Mouse (Mus musculus) heart, embryonic 15.5 days (tissue): ENCODE measurements around the gene Prdm16. TPM values are rescaled to one million over a fixed set of nuclear protein-coding genes. Genes with fewer than 3 reads are reported as not detected.

Experiments
- ATAC-seq: fragments of 200-750 bp; cut with Nextera tagmentation; replicated peaks from 2 replicates; pipeline ENCODE4 v1.8.0; 2017; ENCODE audit warnings: low read depth, moderate TSS enrichment; ENCODE audit not compliant: insufficient number of reproducible peaks, insufficient read depth, low FRiP score
- H3K27ac ChIP-seq: fragments of 300-500 bp; sonication (generic); 2 replicates; pipeline ENCODE4 v1.5.1; 2015; ENCODE audit warnings: mild to moderate bottlenecking, inconsistent platforms
- H3K27me3 ChIP-seq: fragments of 300-500 bp; sonication (generic); 2 replicates; pipeline ENCODE4 v1.6.1; 2015; ENCODE audit warnings: inconsistent platforms
- H3K36me3 ChIP-seq: fragments of 300-500 bp; sonication (generic); 2 replicates; pipeline ENCODE4 v1.6.1; 2015; ENCODE audit warnings: mild to moderate bottlenecking, inconsistent platforms
- H3K4me1 ChIP-seq: fragments of 300-500 bp; sonication (generic); replicated peaks from 2 replicates; pipeline ENCODE4 v1.6.1; 2015; ENCODE audit warnings: inconsistent platforms
- H3K4me2 ChIP-seq: fragments of 300-500 bp; sonication (generic); 2 replicates; pipeline ENCODE4 v1.6.1; 2015; ENCODE audit warnings: inconsistent platforms, mild to moderate bottlenecking, moderate library complexity
- H3K4me3 ChIP-seq: fragments of 300-500 bp; sonication (generic); 2 replicates; pipeline ENCODE4 v1.5.1; 2015; ENCODE audit warnings: mild to moderate bottlenecking, inconsistent platforms
- H3K9ac ChIP-seq: fragments of 300-500 bp; sonication (generic); 2 replicates; pipeline ENCODE4 v1.6.1; 2015; ENCODE audit warnings: mild to moderate bottlenecking, inconsistent platforms
- H3K9me3 ChIP-seq: fragments of 300-500 bp; sonication (generic); replicated peaks from 2 replicates; pipeline ENCODE4 v1.6.1; 2016; ENCODE audit warnings: inconsistent platforms
- WGBS: fragments of 180-500 bp; shearing (Covaris S2); methylation state at CpG from one replicate; pipeline ENCODE4 v1.1.7; 2015; ENCODE audit warnings: mixed read lengths; 5-methylcytosine and 5-hydroxymethylcytosine counted together
- polyA plus RNA-seq: library from polyadenylated mRNA; unstranded; fragments of >200 nt; fragmentation: Nextera tagmentation; extraction: Ambion mirVana; gene quantifications from 2 replicates; pipeline ENCODE4 v1.2.1, GENCODE M21; 2015

Gene Prdm16
- polyA plus RNA-seq, 1 experiment from 2014 or later: 20.9 TPM

DNA sequence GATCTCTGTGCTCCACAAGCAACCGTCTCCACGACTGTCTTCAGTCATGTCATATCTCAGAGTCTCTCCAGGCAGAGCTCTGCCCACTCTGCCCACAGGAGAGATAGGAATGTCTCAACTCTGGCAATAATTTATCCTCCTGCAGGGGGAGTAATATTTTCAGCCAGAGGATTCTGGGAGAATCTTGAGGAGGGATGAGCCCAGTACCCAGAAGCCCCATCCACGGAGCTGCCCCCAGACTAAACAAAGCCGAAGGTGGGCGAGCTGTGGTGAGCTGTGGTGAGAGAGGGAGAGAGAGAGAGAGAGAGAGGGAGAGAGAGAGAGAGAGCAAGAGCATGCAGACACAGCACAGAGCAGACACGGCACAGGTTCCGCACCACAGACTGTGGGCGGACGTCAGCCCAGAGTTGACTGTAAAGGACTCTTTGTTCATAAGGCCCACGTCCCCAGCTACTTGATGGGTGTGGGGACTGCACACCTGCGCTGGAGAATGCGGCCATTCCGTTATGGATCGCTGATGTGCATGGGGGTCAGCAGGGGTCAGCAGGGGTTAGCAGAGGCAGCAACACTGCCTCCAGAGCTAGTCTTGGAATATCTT lies 197.1 kb downstream of the Prdm16 start:
- Histone ChIP-seq H3K27ac (no peak overlapping the region), H3K9me3 (no peaks in the 10 kb centered on the region), H3K4me1 (peaks cover 31% of the 10 kb centered on the region), H3K9ac (no peak overlapping the region), H3K4me3 (no peak overlapping the region), H3K4me2 (no peak overlapping the region), H3K36me3 (no peaks in the 10 kb centered on the region), H3K27me3 (peaks cover 7% of the 10 kb centered on the region; the same call in 1 of the 2 replicates)
- WGBS: 72% methylated on average over 14 of the region's 14 CpGs
- no peak for ATAC-seq

DNA sequence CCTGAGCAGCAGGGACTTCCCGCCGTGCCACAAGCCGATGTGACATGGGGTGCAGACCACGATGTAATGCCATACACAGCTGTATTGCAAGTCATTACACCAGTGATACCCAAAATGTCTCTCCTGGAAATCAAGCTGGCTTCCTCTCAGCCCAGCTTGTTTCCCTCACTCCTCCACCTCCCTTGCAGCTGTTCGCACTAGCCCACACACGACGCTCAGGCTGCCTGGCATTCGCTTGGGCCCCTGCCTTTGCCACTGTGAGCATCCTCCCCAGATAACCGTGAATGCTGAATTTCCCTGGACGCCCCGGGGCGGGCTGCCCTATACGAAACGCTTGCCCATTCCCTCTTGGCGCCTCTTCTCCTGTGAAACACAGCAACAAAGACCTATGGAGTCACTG lies 198.1 kb downstream of the Prdm16 start:
- 80% methylated on average over 15 of the region's 15 CpGs for WGBS
- H3K4me1 ChIP-seq: peaks cover 27% of the 10 kb centered on the region
- H3K9ac ChIP-seq: no peak overlapping the region
- no peak overlapping the region for H3K27ac ChIP-seq
- H3K4me3 ChIP-seq: no peak overlapping the region
- no peaks in the 10 kb centered on the region for H3K9me3 ChIP-seq
- H3K36me3 ChIP-seq: no peaks in the 10 kb centered on the region
- no peak for ATAC-seq
- peaks cover 7% of the 10 kb centered on the region; the same call in 1 of the 2 replicates for H3K27me3 ChIP-seq
- no peak overlapping the region for H3K4me2 ChIP-seq

DNA sequence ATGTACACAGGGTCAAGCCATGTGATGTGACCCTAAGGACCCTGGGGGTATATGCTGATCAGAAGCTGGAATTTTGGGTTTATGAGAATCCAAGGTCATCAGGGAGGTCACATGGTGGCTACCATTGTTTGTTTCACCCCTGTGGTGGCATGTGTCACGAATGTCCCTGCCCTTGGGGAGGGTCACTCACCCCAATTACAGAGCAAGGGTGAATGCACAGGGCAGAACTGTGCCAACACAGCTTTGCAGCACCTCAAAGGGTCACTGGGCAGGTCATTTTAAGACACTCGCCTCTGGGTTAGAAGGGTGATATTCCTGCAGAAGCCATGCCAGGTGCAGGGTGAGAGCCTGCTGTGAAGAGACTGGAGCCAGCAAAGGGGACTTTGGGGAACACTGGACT lies 206.9 kb downstream of the Prdm16 start:
- 76% methylated on average over 2 of the region's 2 CpGs for WGBS
- peaks cover 23% of the 10 kb centered on the region for H3K27me3 ChIP-seq

GRCm38 (mm10) chr4:154426901-154427300 lies 209.8 kb downstream of the Prdm16 start:
- Histone ChIP-seq H3K27me3 (peaks cover 28% of the 10 kb centered on the region), H3K9ac (no peak overlapping the region), H3K36me3 (no peaks in the 10 kb centered on the region), H3K27ac (no peak overlapping the region), H3K9me3 (no peaks in the 10 kb centered on the region), H3K4me3 (no peak overlapping the region), H3K4me1 (peaks cover 43% of the 10 kb centered on the region), H3K4me2 (no peak overlapping the region)
- WGBS: 63% methylated on average over 7 of the region's 7 CpGs
- no peak for ATAC-seq

More for the DNA sequence above, 206.9 kb downstream of the Prdm16 start:
- no peak for ATAC-seq
- Histone ChIP-seq H3K36me3 (no peaks in the 10 kb centered on the region), H3K4me3 (no peak overlapping the region), H3K9me3 (no peaks in the 10 kb centered on the region), H3K27ac (no peak overlapping the region), H3K4me2 (no peak overlapping the region), H3K9ac (no peak overlapping the region), H3K4me1 (peaks cover 24% of the 10 kb centered on the region)

DNA sequence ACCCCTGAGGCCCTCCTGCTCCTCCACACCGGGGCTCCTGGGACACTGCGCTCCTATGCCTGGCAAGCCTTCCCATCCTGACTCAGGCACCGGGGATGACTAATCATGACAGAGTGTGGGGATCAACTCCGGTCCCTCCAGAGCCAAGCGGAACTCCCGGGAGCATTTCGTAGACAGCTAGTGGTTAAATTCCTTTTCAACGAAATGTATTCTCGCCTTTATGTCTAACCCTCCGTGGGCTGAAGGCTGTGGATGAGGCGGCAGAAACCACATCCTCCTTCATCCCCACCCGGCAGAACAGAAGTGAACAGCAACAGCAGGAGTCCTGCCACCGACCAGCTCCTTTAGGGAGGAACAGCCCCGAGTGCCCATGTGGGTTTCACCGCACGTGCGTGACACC lies 211.4 kb downstream of the Prdm16 start:
- Histone ChIP-seq H3K9ac (no peak overlapping the region), H3K4me1 (peaks cover 43% of the 10 kb centered on the region), H3K27me3 (peaks cover 28% of the 10 kb centered on the region), H3K9me3 (no peaks in the 10 kb centered on the region), H3K4me3 (no peak overlapping the region), H3K4me2 (no peak overlapping the region), H3K36me3 (no peaks in the 10 kb centered on the region), H3K27ac (no peak overlapping the region)
- 43% methylated on average over 17 of the region's 17 CpGs for WGBS
- ATAC-seq: 0 out of 2 replicates have a peak, but pooled peaks have one; percentile 36

DNA sequence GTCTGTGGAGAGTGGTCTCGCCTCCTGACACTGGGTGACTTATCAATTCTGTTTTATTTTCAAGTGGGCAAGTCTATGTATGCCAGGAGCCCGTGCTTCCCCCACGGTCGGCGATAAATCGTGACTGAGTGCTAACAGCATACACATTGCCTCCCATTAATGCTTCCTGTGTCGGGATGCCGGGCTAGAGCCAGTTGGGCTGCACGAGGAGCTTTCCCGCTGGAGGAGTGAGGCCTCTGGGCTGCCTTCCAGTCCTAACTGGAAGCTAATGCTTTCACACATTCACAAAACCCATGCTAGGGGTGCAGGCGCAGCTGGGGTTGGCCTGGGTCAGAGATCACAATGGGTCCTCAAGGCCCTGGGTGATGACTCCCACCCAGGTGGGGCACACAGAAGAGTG lies 212.0 kb downstream of the Prdm16 start:
- H3K4me3 ChIP-seq: no peak overlapping the region
- 0 out of 2 replicates have a peak, but pooled peaks have one; percentile 38 for ATAC-seq
- no peaks in the 10 kb centered on the region for H3K36me3 ChIP-seq
- H3K4me1 ChIP-seq: peaks cover 43% of the 10 kb centered on the region
- peak overlapping the region; percentile 4; the same call in 1 of the 2 replicates for H3K4me2 ChIP-seq
- H3K27me3 ChIP-seq: peaks cover 28% of the 10 kb centered on the region
- H3K9me3 ChIP-seq: no peaks in the 10 kb centered on the region
- WGBS: 18% methylated on average over 11 of the region's 11 CpGs
- peak overlapping the region; percentile 41; the same call in 1 of the 2 replicates for H3K27ac ChIP-seq
- no peak overlapping the region for H3K9ac ChIP-seq

DNA sequence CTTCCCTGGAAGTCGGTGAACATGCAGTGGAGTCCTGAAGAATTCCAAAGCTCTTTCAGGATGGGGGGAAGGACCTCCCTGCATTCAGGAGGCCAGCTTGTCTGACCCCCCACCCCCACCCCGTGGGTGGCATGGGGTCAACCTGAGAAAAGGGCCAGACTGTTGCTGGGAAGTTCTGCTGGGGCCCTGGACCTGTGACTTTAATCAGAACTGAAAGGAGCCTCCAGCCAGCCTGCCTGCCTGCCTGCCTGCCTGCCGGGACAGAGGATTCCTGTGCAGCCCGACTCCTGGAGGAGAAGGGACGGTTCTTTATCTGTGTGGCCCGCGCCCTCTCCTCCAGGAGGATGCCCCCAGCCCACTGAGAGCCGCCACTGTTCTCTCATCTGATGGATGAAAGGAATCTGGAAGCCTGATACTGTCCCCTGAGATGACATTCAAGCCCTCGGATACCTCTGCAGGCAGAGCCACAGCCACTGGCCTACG lies 214.2 kb downstream of the Prdm16 start:
- 8% methylated on average over 10 of the region's 10 CpGs for WGBS
- H3K4me3 ChIP-seq: no peak overlapping the region
- no peak overlapping the region for H3K4me2 ChIP-seq

DNA sequence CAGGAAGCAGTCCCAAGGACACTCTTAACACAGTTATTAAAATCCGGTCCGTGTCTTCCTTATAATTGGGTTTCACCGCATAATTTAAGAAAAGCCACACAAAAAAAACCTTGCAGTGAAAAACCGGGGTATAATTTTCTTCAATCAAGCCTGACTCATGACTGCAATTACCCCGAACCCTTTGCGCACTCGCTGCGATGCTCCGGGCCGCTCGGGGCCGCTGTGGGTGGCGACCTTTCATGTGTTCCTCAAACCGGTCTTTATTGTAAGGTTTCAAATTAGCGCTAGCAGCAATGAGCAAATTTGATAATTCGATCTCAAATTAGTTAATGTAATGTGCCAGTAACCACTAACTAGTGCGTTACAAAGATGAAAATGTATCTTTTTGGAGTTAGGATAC lies 215.9 kb downstream of the Prdm16 start:
- no peak for ATAC-seq
- no peak overlapping the region for H3K27ac ChIP-seq
- H3K36me3 ChIP-seq: no peaks in the 10 kb centered on the region
- 94% methylated on average over 17 of the region's 17 CpGs for WGBS
- peaks cover 29% of the 10 kb centered on the region for H3K4me1 ChIP-seq
- H3K4me2 ChIP-seq: no peak overlapping the region
- H3K27me3 ChIP-seq: peaks cover 7% of the 10 kb centered on the region; the same call in 1 of the 2 replicates
- no peak overlapping the region for H3K9ac ChIP-seq
- H3K4me3 ChIP-seq: no peak overlapping the region
- H3K9me3 ChIP-seq: peaks cover 4% of the 10 kb centered on the region; the same call in 1 of the 2 replicates

More for the DNA sequence above, 214.2 kb downstream of the Prdm16 start:
- peaks cover 43% of the 10 kb centered on the region for H3K4me1 ChIP-seq
- H3K27me3 ChIP-seq: peaks cover 20% of the 10 kb centered on the region
- no peak overlapping the region for H3K9ac ChIP-seq
- ATAC-seq: no peak
- peaks cover 4% of the 10 kb centered on the region; the same call in 1 of the 2 replicates for H3K9me3 ChIP-seq
- no peaks in the 10 kb centered on the region for H3K36me3 ChIP-seq
- H3K27ac ChIP-seq: no peak overlapping the region

GRCm38 (mm10) chr4:154419766-154420165 lies 216.9 kb downstream of the Prdm16 start:
- Histone ChIP-seq H3K27me3 (0 out of 2 replicates have a peak, but pooled peaks cover 10% of the 10 kb centered on the region), H3K9me3 (peaks cover 4% of the 10 kb centered on the region; the same call in 1 of the 2 replicates), H3K9ac (no peak overlapping the region), H3K4me2 (no peak overlapping the region), H3K36me3 (no peaks in the 10 kb centered on the region), H3K4me1 (peaks cover 19% of the 10 kb centered on the region), H3K4me3 (no peak overlapping the region), H3K27ac (no peak overlapping the region)
- 71% methylated on average over 4 of the region's 4 CpGs for WGBS
- no peak for ATAC-seq

DNA sequence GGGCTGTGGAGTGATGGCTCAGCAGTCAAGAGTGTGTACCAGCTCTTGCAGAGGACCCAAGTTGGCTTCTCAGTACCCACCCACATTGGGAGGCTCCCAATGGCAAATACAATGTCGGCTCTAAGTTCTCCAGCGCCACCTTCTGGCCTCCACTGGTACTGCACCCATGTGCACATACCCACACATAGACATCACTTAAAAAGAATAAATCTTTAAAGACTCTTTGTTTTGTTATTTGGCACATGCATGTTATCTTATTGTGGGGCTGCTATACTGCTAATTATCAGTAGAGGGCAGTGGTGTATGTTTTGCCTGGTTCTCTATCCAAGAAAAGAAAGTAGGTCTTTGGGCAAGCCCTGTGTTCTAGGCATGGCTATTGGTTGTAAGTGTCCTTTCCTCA lies 217.7 kb downstream of the Prdm16 start:
- H3K4me1 ChIP-seq: peaks cover 12% of the 10 kb centered on the region
- H3K27me3 ChIP-seq: 0 out of 2 replicates have a peak, but pooled peaks cover 8% of the 10 kb centered on the region
- no peak overlapping the region for H3K4me2 ChIP-seq
- no peak overlapping the region for H3K27ac ChIP-seq
- no peak for ATAC-seq
- peaks cover 4% of the 10 kb centered on the region; the same call in 1 of the 2 replicates for H3K9me3 ChIP-seq
- 38% methylated on average over 2 of the region's 2 CpGs for WGBS
- H3K4me3 ChIP-seq: no peak overlapping the region
- no peak overlapping the region for H3K9ac ChIP-seq
- H3K36me3 ChIP-seq: no peaks in the 10 kb centered on the region

GRCm38 (mm10) chr4:154418327-154418744 lies 218.3 kb downstream of the Prdm16 start:
- H3K36me3 ChIP-seq: no peaks in the 10 kb centered on the region
- 65% methylated on average over 4 of the region's 4 CpGs for WGBS
- peaks cover 4% of the 10 kb centered on the region; the same call in 1 of the 2 replicates for H3K9me3 ChIP-seq
- H3K9ac ChIP-seq: no peak overlapping the region
- H3K4me3 ChIP-seq: no peak overlapping the region
- no peak overlapping the region for H3K4me2 ChIP-seq
- no peak overlapping the region for H3K27ac ChIP-seq
- H3K4me1 ChIP-seq: peaks cover 11% of the 10 kb centered on the region
- H3K27me3 ChIP-seq: 0 out of 2 replicates have a peak, but pooled peaks cover 14% of the 10 kb centered on the region
- no peak for ATAC-seq

- no peak overlapping the region for H3K4me3 ChIP-seq
- peaks cover 17% of the 10 kb centered on the region for H3K27me3 ChIP-seq
- 60% methylated on average over 6 of the region's 6 CpGs for WGBS
- H3K27ac ChIP-seq: no peak overlapping the region
- H3K9me3 ChIP-seq: peaks cover 4% of the 10 kb centered on the region; the same call in 1 of the 2 replicates
- H3K4me2 ChIP-seq: no peak overlapping the region
- ATAC-seq: no peak
- H3K4me1 ChIP-seq: peaks cover 15% of the 10 kb centered on the region
- no peak overlapping the region for H3K9ac ChIP-seq
- H3K36me3 ChIP-seq: no peaks in the 10 kb centered on the region
These were observed 219.9 kb downstream of the Prdm16 start for GRCm38 (mm10) chr4:154416728-154417127.
